In genomic region chr5:114804958-114805357, GRCm38 (mm10) we compare ENCODE assay signal across 11 mouse cellular contexts. TPM values are rescaled to one million over a fixed set of nuclear protein-coding genes. Genes with fewer than 3 reads are reported as not detected.
A peak's percentile ranks its signal among the peaks of the same experiment; 100 is the strongest.
DNase-seq lines count a peak whose midpoint lies in the region; ATAC-seq lines count a peak whose summit lies in the region.
"Had no signal": no experiment of that assay in that cellular context is flagged by ENCODE, and none has a peak within 500 bp of the region (broad histone marks: within the 10 kb centered on the region; RNA-seq: fewer than 3 reads in every experiment).

No protein-coding gene starts in this region.

- no peak for ATAC-seq in megakaryocyte, adult 5-6 weeks (ENCODE audit: poor library complexity, severe bottlenecking)

- peak overlapping the region; percentile 53 for H3K4me3 ChIP-seq in megakaryocyte, embryonic 14.5 days (replicated peaks)
- H3K4me3 ChIP-seq: limb, embryonic 15.5 days had no signal

- peaks cover 68% of the 10 kb centered on the region for H3K4me1 ChIP-seq in megakaryocyte, embryonic 14.5 days

- H3K36me3 ChIP-seq in megakaryocyte, embryonic 14.5 days (replicated peaks; ENCODE audit: low read length): peaks cover 72% of the 10 kb centered on the region

- intact Hi-C loops in left cerebral cortex, postnatal 25 days (cut with DNase I): no loop called here

- H3K27me3 ChIP-seq in megakaryocyte, embryonic 14.5 days (replicated peaks): no peaks in the 10 kb centered on the region
- H3K27me3 ChIP-seq: limb, embryonic 15.5 days had no signal

- peak; percentile 58 for DNase-seq in cerebellum, adult 11 months
- DNase-seq in cerebellum, postnatal 4 days (ENCODE audit: low spot score in 2 of 2): no peak
- DNase-seq in embryo, embryonic 10.5 days (ENCODE audit: low spot score): peak; percentile 53
- peak; percentile 61 to 70 for DNase-seq in left cerebral cortex, postnatal 25 days (ENCODE audit: low spot score in 2 of 2)
- DNase-seq in right cerebral cortex, postnatal 10 days (ENCODE audit: low spot score in 2 of 2): peak; percentile 67 to 72
- no peak for DNase-seq in spleen, postnatal 14 days (ENCODE audit: low spot score in 2 of 2)

- no peaks in the 10 kb centered on the region for H3K9me3 ChIP-seq in megakaryocyte, embryonic 14.5 days
- H3K9me3 ChIP-seq: limb, embryonic 15.5 days had no signal

RNA-seq across cellular contexts. Expression of gene 1500011B03Rik, which starts 18.3 kb away (rescaled TPM):
- polyA plus RNA-seq in megakaryocyte, embryonic 14.5 days (2012; ENCODE audit: insufficient read depth, low replicate concordance): 24.5 and 89.4 TPM in 2 replicates
- total RNA-seq in megakaryocyte, adult 5-6 weeks (2015): 30.6 and 45.3 TPM in 2 replicates
- total RNA-seq in megakaryocyte, adult 5-6 weeks (2017): 19.1 and 24.0 TPM in 2 replicates
- 100 to 1,000 TPM; 162 to 177 TPM for total RNA-seq in left cerebral cortex, postnatal 25 days (2021)

RNA-seq across cellular contexts. Expression of gene Git2, which starts 29.6 kb away (rescaled TPM):
- 48.3 and 136 TPM in 2 replicates for polyA plus RNA-seq in megakaryocyte, embryonic 14.5 days (2012; ENCODE audit: insufficient read depth, low replicate concordance)
- 93.8 and 97.0 TPM in 2 replicates for total RNA-seq in megakaryocyte, adult 5-6 weeks (2015)
- 87.1 and 107 TPM in 2 replicates for total RNA-seq in megakaryocyte, adult 5-6 weeks (2017)
- 10 to 100 TPM; 38.1 to 47.0 TPM for total RNA-seq in left cerebral cortex, postnatal 25 days (2021)

RNA-seq across cellular contexts. Expression of gene Ankrd13a, which starts 30.5 kb away (rescaled TPM):
- polyA plus RNA-seq in megakaryocyte, embryonic 14.5 days (2012; ENCODE audit: insufficient read depth, low replicate concordance): 99.9 and 118 TPM in 2 replicates
- 169 and 170 TPM in 2 replicates for total RNA-seq in megakaryocyte, adult 5-6 weeks (2015)
- total RNA-seq in megakaryocyte, adult 5-6 weeks (2017): 204 and 225 TPM in 2 replicates
- 10 to 100 TPM; 30.6 to 34.9 TPM for total RNA-seq in left cerebral cortex, postnatal 25 days (2021)

RNA-seq across cellular contexts. Expression of gene 4930519G04Rik, which starts 48.5 kb away (rescaled TPM):
- 0.20 TPM in 1 of 2 replicates, not detected in the other for polyA plus RNA-seq in megakaryocyte, embryonic 14.5 days (2012; ENCODE audit: insufficient read depth, low replicate concordance)
- total RNA-seq in megakaryocyte, adult 5-6 weeks (2015): 0.16 and 0.30 TPM in 2 replicates
- 0.24 and 0.84 TPM in 2 replicates for total RNA-seq in megakaryocyte, adult 5-6 weeks (2017)
- not detected for total RNA-seq in left cerebral cortex, postnatal 25 days (2021)
- polyA plus RNA-seq: C2C12; limb, embryonic 15.5 days had no signal

RNA-seq across cellular contexts. Expression of gene Gm9936, which starts 53.5 kb away (rescaled TPM):
- not detected in 2 replicates for polyA plus RNA-seq in megakaryocyte, embryonic 14.5 days (2012; ENCODE audit: insufficient read depth, low replicate concordance)
- total RNA-seq in megakaryocyte, adult 5-6 weeks (2015): not detected in 2 replicates
- total RNA-seq in megakaryocyte, adult 5-6 weeks (2017): not detected in 2 replicates
- under 1 TPM; 0.85 to 0.87 TPM for total RNA-seq in left cerebral cortex, postnatal 25 days (2021)
- polyA plus RNA-seq: C2C12; testis, adult 2 months had no signal

Comparison
In these comparisons a context has a peak if more than half of its experiments do, and no peak if none do; other contexts are left out.
1. DNase-seq: peak in cerebellum, adult 11 months (single experiment), embryo, embryonic 10.5 days (single experiment), left cerebral cortex, postnatal 25 days (2 of 2) and right cerebral cortex, postnatal 10 days (2 of 2); none in cerebellum, postnatal 4 days (0 of 2) and spleen, postnatal 14 days (0 of 2).
2. RNA of gene Ankrd13a, which starts 30.5 kb away (total RNA-seq): 169 to 225 TPM in megakaryocyte, adult 5-6 weeks; 30.6 to 34.9 TPM in left cerebral cortex, postnatal 25 days; every median in the first group is over 4 times any median in the second.